Mouse (Mus musculus) myocyte (in vitro differentiated cells): ENCODE results near the gene Aasdh.

ENCODE experiments used
- CEBPB ChIP-seq: IDR thresholded peaks from 2 replicates; pipeline ENCODE4 v1.6.1; 2011; ENCODE audit warnings: mild to moderate bottlenecking, moderate library complexity; ENCODE audit not compliant: poor library complexity, insufficient read depth, severe bottlenecking
- E2F4 ChIP-seq: IDR thresholded peaks from one replicate; pipeline ENCODE4 v1.6.1; 2011; ENCODE audit warnings: mild to moderate bottlenecking, control low read depth, moderate library complexity; ENCODE audit not compliant: insufficient read depth
- MAX ChIP-seq: IDR thresholded peaks from one replicate; pipeline ENCODE4 v1.6.1; 2011; ENCODE audit warnings: low read depth, mild to moderate bottlenecking, control low read depth
- MYOD1 ChIP-seq, 3 experiments: IDR thresholded peaks; one replicate each; pipeline ENCODE4 v1.6.1; 2011; ENCODE audit warnings: control low read depth in 2 of 3, low read depth in 2 of 3, mild to moderate bottlenecking in 2 of 3, moderate library complexity in 1 of 3; ENCODE audit not compliant: insufficient read length in 2 of 3, control insufficient read depth in 1 of 3
- MYOG ChIP-seq, 3 experiments: IDR thresholded peaks; one replicate each; pipeline ENCODE4 v1.6.1; 2011; ENCODE audit warnings: control low read depth in 2 of 3, low read depth in 2 of 3, mild to moderate bottlenecking in 2 of 3; ENCODE audit not compliant: insufficient read length in 2 of 3, control insufficient read depth in 1 of 3, insufficient read depth in 1 of 3
- POLR2A ChIP-seq: IDR thresholded peaks from one replicate; pipeline ENCODE4 v1.6.1; 2011; ENCODE audit warnings: low read depth, mild to moderate bottlenecking, control low read depth, moderate library complexity; ENCODE audit not compliant: insufficient read length
- POLR2AphosphoS2 ChIP-seq: IDR thresholded peaks from one replicate; pipeline ENCODE4 v1.6.1; 2011; ENCODE audit warnings: low read depth, control low read depth; ENCODE audit not compliant: insufficient read length
- REST ChIP-seq: IDR thresholded peaks from one replicate; pipeline ENCODE4 v1.6.1; 2011; ENCODE audit warnings: mild to moderate bottlenecking, control low read depth, moderate library complexity; ENCODE audit not compliant: insufficient read depth, insufficient read length
- SRF ChIP-seq: IDR thresholded peaks from one replicate; pipeline ENCODE4 v1.6.1; 2011; ENCODE audit warnings: low read depth; ENCODE audit not compliant: control insufficient read depth, insufficient read length
- TCF12 ChIP-seq: IDR thresholded peaks from one replicate; pipeline ENCODE4 v1.6.1; 2011; ENCODE audit warnings: mild to moderate bottlenecking, control low read depth; ENCODE audit not compliant: poor library complexity, insufficient read depth, severe bottlenecking
- TCF3 ChIP-seq: IDR thresholded peaks from one replicate; pipeline ENCODE4 v1.6.1; 2011; ENCODE audit warnings: low read depth, control low read depth; ENCODE audit not compliant: insufficient read length
- USF1 ChIP-seq: IDR thresholded peaks from one replicate; pipeline ENCODE4 v1.6.1; 2011; ENCODE audit warnings: low read depth, mild to moderate bottlenecking, control low read depth, moderate library complexity

GRCm38 (mm10) chr5:76939717-76940116 is 34.4 kb upstream of the Aasdh start:
- no peak for TF ChIP-seq POLR2A
- no peak for TF ChIP-seq TCF12
- TF ChIP-seq CEBPB: no peak
- no peak for TF ChIP-seq TCF3
- TF ChIP-seq MAX: no peak
- no peak for TF ChIP-seq POLR2AphosphoS2
- TF ChIP-seq MYOD1 (IDR thresholded peaks at IDR 0.05; ENCODE audit: control insufficient read depth in 1 of 3, insufficient read length in 2 of 3, low read depth in 2 of 3): no peak
- no peak for TF ChIP-seq REST
- TF ChIP-seq MYOG (IDR thresholded peaks at IDR 0.05; ENCODE audit: control insufficient read depth in 1 of 3, insufficient read depth in 1 of 3, insufficient read length in 2 of 3, low read depth in 2 of 3): no peak
- no peak for TF ChIP-seq USF1
- TF ChIP-seq SRF: no peak
- TF ChIP-seq E2F4: no peak
